Mouse (Mus musculus) liver, embryonic 16.5 days (tissue): ENCODE results near the gene Fxyd2. TPM values are rescaled to one million over a fixed set of nuclear protein-coding genes. Genes with fewer than 3 reads are reported as not detected.

Source experiments
- ATAC-seq: fragments of 200-750 bp; cut with Nextera tagmentation; 2 replicates; pipeline ENCODE4 v1.8.0; 2017; ENCODE audit warnings: low read depth, mild to moderate bottlenecking, moderate number of reproducible peaks, moderate library complexity
- H3K27ac ChIP-seq: fragments of 300-500 bp; sonication (generic); 2 replicates; pipeline ENCODE4 v1.5.1; 2014; ENCODE audit warnings: mild to moderate bottlenecking, low read length
- H3K27me3 ChIP-seq: fragments of 300-500 bp; sonication (generic); 2 replicates; pipeline ENCODE4 v1.6.1; 2014; ENCODE audit warnings: low read depth, low read length, mixed read lengths; ENCODE audit not compliant: control insufficient read depth, insufficient read depth
- H3K36me3 ChIP-seq: fragments of 300-500 bp; sonication (generic); 2 replicates; pipeline ENCODE4 v1.6.1; 2014; ENCODE audit warnings: mild to moderate bottlenecking; ENCODE audit not compliant: control insufficient read depth, insufficient read depth
- H3K4me1 ChIP-seq: fragments of 300-500 bp; sonication (generic); 2 replicates; pipeline ENCODE4 v1.6.1; 2014; ENCODE audit warnings: low read depth, low read length, mixed read lengths; ENCODE audit not compliant: control insufficient read depth
- H3K4me2 ChIP-seq: fragments of 300-500 bp; sonication (generic); 2 replicates; pipeline ENCODE4 v1.6.1; 2014; ENCODE audit warnings: low read depth, low read length, mixed read lengths
- H3K4me3 ChIP-seq: fragments of 300-500 bp; sonication (generic); 2 replicates; pipeline ENCODE4 v1.5.1; 2014; ENCODE audit warnings: low read depth, mild to moderate bottlenecking, low read length
- H3K9ac ChIP-seq: fragments of 300-500 bp; sonication (generic); 2 replicates; pipeline ENCODE4 v1.6.1; 2014; ENCODE audit warnings: low read depth, low read length
- H3K9me3 ChIP-seq: fragments of 300-500 bp; sonication (generic); replicated peaks from 2 replicates; pipeline ENCODE4 v1.6.1; 2016; ENCODE audit warnings: low read length; ENCODE audit not compliant: control insufficient read depth
- WGBS: fragments of 180-500 bp; shearing (Covaris S2); extraction: QIAGEN DNeasy Blood & Tissue Kit; methylation state at CpG from one replicate; pipeline ENCODE4 v1.1.7; 2014; ENCODE audit not compliant: insufficient replicate concordance; 5-methylcytosine and 5-hydroxymethylcytosine counted together
- polyA plus RNA-seq: library from polyadenylated mRNA; unstranded; fragments of >200 nt; fragmentation: Nextera tagmentation; extraction: Ambion mirVana; gene quantifications from 2 replicates; pipeline ENCODE4 v1.2.1, GENCODE M21; 2015

The Fxyd2 gene
- polyA plus RNA-seq, 1 experiment from 2014 or later: 0.41 TPM

DNA sequence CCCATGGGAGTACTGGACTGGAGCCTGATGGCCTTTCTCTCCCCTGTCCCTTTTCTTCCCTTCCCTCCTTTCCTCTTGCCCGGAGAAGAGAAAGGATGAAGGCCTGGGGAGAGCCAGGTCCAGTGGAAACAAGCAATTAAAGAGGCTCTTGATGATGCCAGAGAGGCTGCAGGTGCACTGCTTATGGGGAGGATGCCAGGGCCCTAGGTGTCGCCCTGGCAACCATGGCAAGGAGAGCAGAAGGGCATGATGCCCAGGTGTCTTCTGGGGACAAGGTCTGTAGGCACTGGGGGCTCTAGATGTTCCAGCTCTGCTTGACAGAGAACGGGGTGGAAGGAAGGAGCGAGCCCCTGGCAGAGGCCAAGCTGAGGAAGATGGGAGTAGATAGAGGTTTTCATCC, 50.2 kb downstream of the Fxyd2 start:
- Histone ChIP-seq H3K36me3 (no peaks in the 10 kb centered on the region), H3K4me1 (no peaks in the 10 kb centered on the region), H3K9me3 (no peaks in the 10 kb centered on the region), H3K4me3 (no peak overlapping the region), H3K9ac (no peak overlapping the region), H3K27me3 (no peaks in the 10 kb centered on the region; the same call in 1 of the 2 replicates), H3K27ac (no peak overlapping the region), H3K4me2 (no peak overlapping the region)
- WGBS: 62% methylated on average over 4 of the region's 4 CpGs
- ATAC-seq: no peak

DNA sequence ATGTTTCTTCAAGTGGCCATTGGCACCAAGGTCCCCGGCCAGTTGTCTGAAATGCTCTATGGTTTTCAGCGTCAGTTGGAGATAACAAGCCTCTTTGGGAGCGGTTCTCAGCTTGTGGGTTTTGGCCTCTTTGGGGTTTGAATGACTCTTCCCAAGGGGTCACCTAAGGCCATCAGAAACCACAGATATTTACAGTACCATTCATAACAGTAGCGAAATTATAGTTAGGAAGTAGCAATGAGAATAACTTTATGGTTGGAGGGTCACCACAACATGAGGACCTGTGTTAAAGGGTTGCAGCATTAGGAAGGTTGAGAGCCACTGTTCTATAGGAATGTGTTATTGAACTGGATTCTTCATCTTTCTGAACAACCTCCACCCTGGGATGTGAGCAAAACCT, 51.9 kb downstream of the Fxyd2 start:
- Histone ChIP-seq H3K9me3 (no peaks in the 10 kb centered on the region), H3K9ac (no peak overlapping the region), H3K4me3 (no peak overlapping the region), H3K27me3 (no peaks in the 10 kb centered on the region; the same call in 1 of the 2 replicates), H3K36me3 (no peaks in the 10 kb centered on the region), H3K27ac (no peak overlapping the region), H3K4me2 (no peak overlapping the region), H3K4me1 (no peaks in the 10 kb centered on the region)
- 34% methylated on average over 4 of the region's 4 CpGs for WGBS
- no peak for ATAC-seq

DNA sequence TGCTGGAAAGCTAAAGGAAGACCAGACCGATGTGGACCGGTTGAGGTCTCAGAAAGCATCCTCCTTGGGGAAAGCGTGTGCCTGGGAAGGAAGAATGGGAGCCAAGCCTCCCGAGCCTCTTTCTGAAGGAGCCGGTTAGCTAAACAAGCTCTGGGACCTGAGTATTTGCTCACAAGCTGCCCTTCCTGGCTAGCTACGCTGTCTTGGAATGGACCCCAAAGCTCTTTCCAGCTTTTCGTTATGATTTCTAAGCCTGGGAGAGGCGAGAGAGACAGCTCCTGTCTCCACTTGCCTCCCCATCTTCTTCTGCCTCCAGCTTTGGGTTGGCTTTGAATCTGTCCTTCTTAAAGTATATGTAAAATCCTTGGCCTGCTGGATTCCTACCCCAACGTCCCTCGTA, 54.6 kb downstream of the Fxyd2 start:
- no peak for ATAC-seq

DNA sequence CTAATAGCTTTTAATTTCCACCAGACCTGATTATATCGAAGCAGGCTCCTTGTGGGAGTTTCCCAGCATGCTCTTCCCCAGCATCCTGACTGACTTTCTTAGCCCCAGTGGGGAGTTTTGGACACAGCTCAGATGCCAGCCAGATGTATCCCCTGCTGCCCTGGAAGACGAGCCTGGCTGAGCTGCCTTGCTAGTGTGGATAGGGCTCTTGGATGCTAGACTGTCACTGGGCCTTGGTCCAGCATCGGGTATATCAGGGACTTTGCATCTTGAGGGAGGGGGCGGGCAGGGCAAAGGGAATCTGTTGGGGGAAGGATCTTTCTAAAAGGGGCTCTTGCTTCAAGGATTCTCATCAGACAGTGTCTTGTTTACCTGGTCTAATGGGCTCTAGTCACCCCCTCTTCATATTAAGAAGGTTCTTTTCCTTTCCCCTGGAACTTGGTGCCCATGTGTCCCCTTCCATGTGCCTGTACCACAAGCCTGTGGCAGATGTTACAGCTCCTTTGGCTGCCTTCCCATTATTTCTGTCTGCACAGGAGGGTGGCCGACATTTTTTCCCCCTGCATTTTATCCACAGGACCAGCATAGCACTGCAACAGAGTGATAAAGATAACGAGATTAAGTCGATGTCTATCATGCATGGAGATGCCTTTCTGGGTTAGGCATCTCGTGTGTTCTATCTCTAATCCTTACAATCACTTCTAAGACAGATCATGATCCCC, 55.6 kb downstream of the Fxyd2 start:
- H3K36me3 ChIP-seq: no peaks in the 10 kb centered on the region
- H3K4me2 ChIP-seq: no peak overlapping the region
- no peaks in the 10 kb centered on the region for H3K9me3 ChIP-seq
- no peak overlapping the region for H3K9ac ChIP-seq
- whole genome bisulfite sequencing: 46% methylated on average over 8 of the region's 8 CpGs
- H3K4me1 ChIP-seq: no peaks in the 10 kb centered on the region
- H3K4me3 ChIP-seq: no peak overlapping the region
- ATAC-seq: no peak
- no peak overlapping the region for H3K27ac ChIP-seq
- no peaks in the 10 kb centered on the region for H3K27me3 ChIP-seq

More for the DNA sequence above, 54.6 kb downstream of the Fxyd2 start:
- Histone ChIP-seq H3K4me3 (no peak overlapping the region), H3K27me3 (no peaks in the 10 kb centered on the region), H3K9me3 (no peaks in the 10 kb centered on the region), H3K36me3 (no peaks in the 10 kb centered on the region), H3K9ac (no peak overlapping the region), H3K4me1 (no peaks in the 10 kb centered on the region), H3K4me2 (no peak overlapping the region), H3K27ac (no peak overlapping the region)
- WGBS: 70% methylated on average over 10 of the region's 10 CpGs

DNA sequence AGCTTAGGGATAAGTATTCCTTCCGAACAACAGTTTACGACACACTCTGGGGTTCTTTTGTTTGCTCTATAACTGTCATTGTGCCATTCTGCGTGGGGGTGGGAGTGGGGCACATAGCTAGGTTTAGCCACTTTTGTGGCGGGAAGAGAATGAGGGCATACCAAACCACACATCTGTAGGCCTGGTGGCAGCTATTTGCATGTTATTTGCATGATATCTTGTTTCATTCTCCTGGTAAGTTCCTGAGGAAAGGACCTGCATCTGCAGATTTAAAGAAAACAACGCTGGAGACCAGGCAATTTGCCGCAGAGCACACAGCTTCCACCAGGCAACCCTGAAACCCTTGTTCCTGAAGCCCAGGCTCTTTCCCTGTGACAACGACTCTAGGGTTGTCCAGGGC, 57.7 kb downstream of the Fxyd2 start:
- no peak overlapping the region for H3K4me3 ChIP-seq
- no peak overlapping the region for H3K4me2 ChIP-seq
- WGBS: 33% methylated on average over 7 of the region's 7 CpGs
- H3K9ac ChIP-seq: no peak overlapping the region
- H3K9me3 ChIP-seq: no peaks in the 10 kb centered on the region
- H3K27me3 ChIP-seq: no peaks in the 10 kb centered on the region
- H3K4me1 ChIP-seq: no peaks in the 10 kb centered on the region
- no peaks in the 10 kb centered on the region for H3K36me3 ChIP-seq
- H3K27ac ChIP-seq: no peak overlapping the region
- no peak for ATAC-seq

DNA sequence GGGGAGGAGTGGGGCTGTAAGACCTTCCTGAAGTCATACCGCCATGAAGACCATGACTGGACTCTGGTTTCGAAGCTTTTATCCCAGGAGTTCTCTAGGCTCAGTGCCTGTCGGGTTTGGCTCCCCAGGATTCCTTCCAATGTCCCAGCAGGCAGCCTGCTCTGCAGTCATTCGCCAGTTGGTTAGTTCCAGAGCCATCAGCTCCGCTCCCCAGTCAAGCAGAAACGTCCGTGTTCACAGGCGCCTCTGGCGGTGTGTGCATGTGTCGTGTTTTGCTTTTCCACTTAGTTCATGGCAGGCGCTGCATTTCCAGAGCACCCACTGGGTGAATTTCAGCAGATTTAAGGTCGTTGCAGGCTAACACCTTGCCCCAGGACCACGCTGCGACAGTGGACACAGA, 58.9 kb downstream of the Fxyd2 start:
- Histone ChIP-seq H3K9me3 (no peaks in the 10 kb centered on the region), H3K36me3 (no peaks in the 10 kb centered on the region)
- WGBS: 51% methylated on average over 14 of the region's 14 CpGs

More for the DNA sequence above, 58.9 kb downstream of the Fxyd2 start:
- Histone ChIP-seq H3K4me1 (no peaks in the 10 kb centered on the region), H3K9ac (no peak overlapping the region), H3K27me3 (no peaks in the 10 kb centered on the region), H3K4me3 (no peak overlapping the region), H3K27ac (no peak overlapping the region), H3K4me2 (no peak overlapping the region)
- ATAC-seq: no peak

Other genes with a start within 250 kb of the Fxyd2 start
- gene BC049352, start 217.7 kb upstream of the Fxyd2 start, polyA plus RNA-seq: 0.05 and 0.09 TPM in 2 replicates
- gene Tmprss4, start 195.6 kb upstream of the Fxyd2 start, polyA plus RNA-seq: 0.06 and 0.37 TPM in 2 replicates
- gene Il10ra, start 130.5 kb upstream of the Fxyd2 start, polyA plus RNA-seq: 1.9 and 2.7 TPM in 2 replicates
- gene Tmprss13, start 80.6 kb upstream of the Fxyd2 start, polyA plus RNA-seq: not detected in 2 replicates
- gene Fxyd6, start 29.5 kb upstream of the Fxyd2 start, polyA plus RNA-seq: 1.3 and 2.2 TPM in 2 replicates
- not detected in 2 replicates for gene Dscaml1, start 27.0 kb downstream of the Fxyd2 start, polyA plus RNA-seq